Mouse (Mus musculus) gastrocnemius, postnatal 4 days (tissue): ENCODE data around the gene Tubb3. TPM values are rescaled to one million over a fixed set of nuclear protein-coding genes. Genes with fewer than 3 reads are reported as not detected.
A peak's percentile ranks its signal among the peaks of the same experiment; 100 is the strongest.
"Not testable (repeated sequence)": the region's sequence is repeated elsewhere in the genome, so short reads cannot be mapped to it uniquely, and the experiment has no call there.

Experiments
- DNase-seq, 2 experiments: peaks; one replicate each; pipeline ENCODE4 v3.0.0; 2021 to 2022; ENCODE audit warnings: low spot score in 2 of 2, mixed read lengths in 2 of 2
- total RNA-seq, 2 experiments: library from RNA; stranded (reverse); gene quantifications; 2 replicates each; pipeline ENCODE4 v1.2.3; 2021

The Tubb3 gene
- total RNA-seq, 2 experiments from 2014 or later, result 0.61 to 0.96 TPM

GRCm38 (mm10) chr8:123430936-123431335, 19.7 kb downstream of the Tubb3 start:
- DNase-seq, result not testable (repeated sequence)

GRCm38 (mm10) chr8:123431616-123432365, 20.6 kb downstream of the Tubb3 start:
- DNase-seq, result no peak

- no peak for DNase-seq
Measured at GRCm38 (mm10) chr8:123432381-123432780, 21.2 kb downstream of the Tubb3 start.

GRCm38 (mm10) chr8:123433241-123433974, 22.2 kb downstream of the Tubb3 start:
- not testable (repeated sequence) for DNase-seq

- DNase-seq, result no peak
Measured at GRCm38 (mm10) chr8:123441788-123442187, 30.6 kb downstream of the Tubb3 start.

- no peak for DNase-seq
Measured at GRCm38 (mm10) chr8:123442351-123442750, 31.1 kb downstream of the Tubb3 start.

DNA sequence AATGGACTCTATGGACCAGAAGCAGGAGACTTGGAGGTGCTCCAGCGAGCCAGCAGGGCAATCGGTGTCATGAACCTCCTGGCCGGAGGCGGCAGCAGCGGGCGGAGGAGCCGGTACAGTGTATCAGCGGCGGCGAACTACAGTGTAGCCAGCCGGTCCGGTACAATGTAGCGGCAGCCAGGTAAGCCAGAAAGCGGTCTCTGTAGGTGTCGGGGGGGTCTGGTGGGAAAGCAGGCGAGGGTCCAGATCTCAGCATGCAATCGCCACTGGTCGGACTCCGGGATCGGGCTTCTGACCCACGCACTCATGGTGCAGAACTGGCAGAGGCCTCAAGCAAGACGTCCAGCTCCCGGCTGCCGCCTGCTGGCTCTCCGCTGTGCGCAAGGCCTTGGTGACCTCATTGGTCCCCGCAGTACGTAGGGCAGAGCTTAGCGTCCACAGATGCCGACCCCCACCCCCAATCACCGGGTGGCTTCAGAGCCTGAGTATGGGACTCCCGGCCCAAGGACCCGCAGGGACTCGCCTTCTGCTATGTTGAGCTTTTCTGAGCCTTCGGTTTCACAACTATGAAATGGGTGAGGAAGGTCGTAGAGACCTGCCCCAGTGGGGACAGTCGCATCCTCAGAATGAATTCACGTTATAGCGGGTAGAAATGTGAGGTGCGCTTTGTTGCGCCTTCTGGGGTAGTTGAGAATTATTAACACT, 31.8 kb downstream of the Tubb3 start:
- peak; percentile 82 to 95 for DNase-seq

DNA sequence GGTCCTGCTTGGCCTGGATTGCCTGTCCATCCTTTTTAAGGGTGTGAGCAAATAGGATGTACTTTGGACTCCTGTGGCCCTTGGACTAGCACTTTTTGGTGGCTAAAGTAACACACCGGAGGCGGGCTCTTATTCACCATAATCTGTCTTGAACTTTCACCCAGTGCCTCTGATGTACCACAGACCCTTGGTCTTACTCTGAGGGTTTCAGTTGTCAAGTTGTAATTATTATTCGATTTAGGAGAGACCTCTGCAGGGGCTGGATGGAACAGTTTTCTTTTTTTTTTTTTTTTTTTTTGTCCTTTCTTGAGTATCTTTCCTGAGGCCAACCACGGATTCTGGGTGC, 32.3 kb downstream of the Tubb3 start:
- DNase-seq, result no peak

- no peak for DNase-seq
Measured at GRCm38 (mm10) chr8:123444131-123444530, 32.9 kb downstream of the Tubb3 start.

DNA sequence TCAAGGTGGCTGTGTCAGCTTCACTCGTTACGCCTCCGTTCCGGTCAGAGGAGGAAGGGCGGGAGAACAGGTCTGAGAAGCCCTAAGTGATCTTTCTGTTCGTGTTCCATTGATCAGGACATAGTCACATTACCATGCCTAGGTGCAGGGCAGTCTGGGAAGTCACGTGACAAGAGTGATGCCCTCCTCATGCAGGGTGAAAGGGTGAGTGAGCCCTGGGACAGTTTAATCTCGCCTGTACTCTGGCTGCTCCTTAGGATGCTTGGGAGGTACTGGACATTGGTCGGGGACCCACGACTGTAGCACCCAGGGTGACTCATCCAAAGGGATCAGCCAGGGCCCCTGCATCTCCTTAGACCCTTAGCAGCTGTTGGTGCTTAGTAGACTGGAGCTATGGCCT, 34.8 kb downstream of the Tubb3 start:
- DNase-seq, result no peak

DNA sequence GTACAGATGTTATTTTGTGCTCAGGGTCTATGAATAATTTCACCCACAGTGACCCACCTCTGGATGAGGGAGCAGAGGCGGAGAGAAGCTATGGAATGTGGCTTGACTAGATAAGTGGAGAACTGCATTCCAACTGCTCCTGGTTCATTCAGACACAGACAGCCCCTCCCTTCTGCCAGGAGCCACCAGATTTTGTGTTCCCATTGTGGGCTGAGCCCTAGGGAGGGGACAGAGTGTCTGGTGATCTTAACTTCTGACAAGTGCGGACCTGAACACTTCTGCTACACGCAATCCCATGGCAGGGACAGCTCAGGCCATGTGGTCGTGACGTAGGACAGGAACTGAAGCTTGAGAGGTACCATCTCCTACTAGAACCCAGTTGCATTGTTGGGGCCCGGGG, 35.6 kb downstream of the Tubb3 start:
- DNase-seq, result no peak

- no peak for DNase-seq
Measured at GRCm38 (mm10) chr8:123450783-123451182, 39.6 kb downstream of the Tubb3 start.

GRCm38 (mm10) chr8:123451747-123452146, 40.5 kb downstream of the Tubb3 start:
- DNase-seq, result not testable (repeated sequence)

- DNase-seq, result no peak
Measured at GRCm38 (mm10) chr8:123452149-123452548, 40.9 kb downstream of the Tubb3 start.

DNA sequence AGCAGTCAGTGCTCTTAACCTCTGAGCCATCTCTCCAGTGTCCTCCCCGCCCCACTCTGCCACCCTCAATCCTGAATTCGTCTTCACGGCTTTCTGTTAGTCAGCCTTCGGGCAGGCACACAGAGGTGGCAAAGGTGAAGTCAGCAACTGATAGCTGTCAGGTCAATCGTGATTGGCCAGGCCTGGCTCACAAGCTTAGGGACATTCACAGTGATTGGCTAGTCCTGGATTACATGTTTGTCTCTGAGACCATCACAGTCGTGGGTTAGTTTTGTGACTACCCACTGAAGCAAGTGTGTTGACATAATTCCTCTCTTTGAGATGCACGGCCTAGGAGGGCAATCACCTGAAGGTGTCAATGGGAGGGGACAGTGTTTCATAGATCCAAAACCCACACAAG, 42.1 kb downstream of the Tubb3 start:
- no peak for DNase-seq

DNA sequence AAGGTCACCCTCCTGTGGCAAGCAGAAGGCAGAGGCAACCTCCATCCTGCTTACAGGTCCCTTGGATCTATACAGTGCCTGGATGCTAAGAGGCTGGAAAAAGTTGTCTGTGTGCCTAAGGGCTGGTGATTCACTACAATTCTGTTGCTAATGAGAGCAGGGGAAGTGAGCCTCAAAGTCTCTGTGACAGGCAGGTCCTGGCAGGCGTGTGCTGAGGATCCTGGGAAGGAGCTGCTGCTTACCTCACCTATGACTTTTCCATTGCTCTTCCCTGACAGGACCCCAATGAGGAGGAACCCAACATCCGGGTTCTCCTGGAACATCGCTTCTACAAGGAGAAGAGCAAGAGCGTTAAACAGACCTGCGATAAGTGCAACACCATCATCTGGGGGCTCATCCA, 42.7 kb downstream of the Tubb3 start:
- DNase-seq, result no peak

- no peak for DNase-seq
Measured at GRCm38 (mm10) chr8:123454559-123454958, 43.3 kb downstream of the Tubb3 start.

DNA sequence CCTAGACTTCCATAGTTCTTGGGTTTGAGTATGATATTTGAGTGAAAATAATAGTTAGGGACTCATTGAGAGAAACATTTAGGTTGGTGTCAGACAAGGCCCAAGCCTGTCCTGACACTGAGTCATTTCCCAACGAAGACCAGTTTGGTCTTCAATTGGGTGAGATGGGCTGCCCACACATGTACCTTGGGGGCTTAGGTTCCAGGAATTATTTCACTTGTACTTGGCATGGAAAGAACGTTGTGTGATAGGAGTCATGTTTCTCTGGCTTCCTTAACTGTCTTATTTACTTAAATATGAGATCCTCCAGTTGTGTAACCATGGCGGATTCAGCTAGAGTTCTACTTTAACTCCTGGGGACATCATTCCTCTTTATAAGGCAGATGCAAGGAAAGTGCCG, 52.4 kb downstream of the Tubb3 start:
- no peak for DNase-seq

GRCm38 (mm10) chr8:123467476-123467875, 56.3 kb downstream of the Tubb3 start:
- no peak for DNase-seq
